Mouse (Mus musculus) C2C12 (cell line): ENCODE results near the gene Chfr. TPM values are rescaled to one million over a fixed set of nuclear protein-coding genes. Genes with fewer than 3 reads are reported as not detected.

Experiments used
- H3K27me3 ChIP-seq: one replicate; pipeline ENCODE4 v1.6.1; 2011; ENCODE audit not compliant: control insufficient read depth, insufficient read depth, insufficient read length
- H3K36me3 ChIP-seq: one replicate; pipeline ENCODE4 v1.6.1; 2011; ENCODE audit not compliant: control insufficient read depth, insufficient read depth
- H3K4me3 ChIP-seq: one replicate; pipeline ENCODE4 v1.5.1; 2011; ENCODE audit warnings: mild to moderate bottlenecking, control low read depth; ENCODE audit not compliant: poor library complexity, insufficient read depth, severe bottlenecking
- H3K79me2 ChIP-seq: one replicate; pipeline ENCODE4 v1.6.1; 2011; ENCODE audit not compliant: control insufficient read depth, insufficient read depth
- H3K79me3 ChIP-seq: one replicate; pipeline ENCODE4 v1.6.1; 2011; ENCODE audit warnings: low read depth, control low read depth
- H3ac ChIP-seq: one replicate; pipeline ENCODE3; 2011; ENCODE audit warnings: low read depth; ENCODE audit not compliant: control insufficient read depth, insufficient read length
- CEBPB ChIP-seq: IDR thresholded peaks from one replicate; pipeline ENCODE4 v1.6.1; 2011; ENCODE audit warnings: low read depth, mild to moderate bottlenecking, control low read depth, moderate library complexity
- CTCF ChIP-seq: IDR thresholded peaks from one replicate; pipeline ENCODE4 v1.5.1; 2011; ENCODE audit not compliant: control insufficient read depth, insufficient read depth, insufficient read length
- FOSL1 ChIP-seq: IDR thresholded peaks from one replicate; pipeline ENCODE4 v1.8.0; 2011; ENCODE audit warnings: mild to moderate bottlenecking, low read length; ENCODE audit not compliant: poor library complexity, insufficient read depth, severe bottlenecking
- MAX ChIP-seq: IDR thresholded peaks from one replicate; pipeline ENCODE4 v1.6.1; 2011; ENCODE audit warnings: mild to moderate bottlenecking, control low read depth
- MYOD1 ChIP-seq: IDR thresholded peaks from one replicate; pipeline ENCODE4 v1.6.1; 2011; ENCODE audit warnings: low read depth; ENCODE audit not compliant: control insufficient read depth, insufficient read length
- MYOG ChIP-seq: IDR thresholded peaks from one replicate; pipeline ENCODE4 v1.6.1; 2011; ENCODE audit not compliant: control insufficient read depth, insufficient read length; ENCODE audit errors: extremely low read depth
- USF1 ChIP-seq: IDR thresholded peaks from one replicate; pipeline ENCODE4 v1.6.1; 2011; ENCODE audit warnings: low read depth, mild to moderate bottlenecking, control low read depth, moderate library complexity
- polyA plus RNA-seq: library from polyadenylated mRNA; unstranded; fragments of >200 nt; fragmentation: generic; extraction: Trizol; gene quantifications from one replicate; pipeline ENCODE4 v1.2.1, GENCODE M21; 2012; ENCODE audit warnings: missing spikeins

The Chfr gene
- polyA plus RNA-seq, 1 experiment = 14.4 TPM

- Histone ChIP-seq H3ac (no peak overlapping the region), H3K79me2 (no peaks in the 10 kb centered on the region), H3K27me3 (no peaks in the 10 kb centered on the region), H3K4me3 (no peak overlapping the region), H3K36me3 (peaks cover 11% of the 10 kb centered on the region), H3K79me3 (no peaks in the 10 kb centered on the region)
- TF ChIP-seq MAX (no peak), CTCF (no peak), MYOG (no peak), MYOD1 (no peak), USF1 (no peak), FOSL1 (no peak), CEBPB (no peak)
Observed at GRCm38 (mm10) chr5:110098991-110099477, 36.6 kb upstream of the Chfr start.

- TF ChIP-seq MYOD1 (no peak), MYOG (no peak), CTCF (no peak), FOSL1 (no peak), CEBPB (no peak), USF1 (no peak), MAX (no peak)
Observed at GRCm38 (mm10) chr5:110099656-110100580, 35.7 kb upstream of the Chfr start, which contains the start of gene Plcxd1. Gene Plcxd1 (plus strand): TSS chr5:110099969.

GRCm38 (mm10) chr5:110100921-110101631 is 34.6 kb upstream of the Chfr start:
- Histone ChIP-seq H3K36me3 (peaks cover 31% of the 10 kb centered on the region), H3ac (no peak overlapping the region), H3K79me3 (peaks cover 8% of the 10 kb centered on the region), H3K79me2 (peaks cover 19% of the 10 kb centered on the region), H3K27me3 (no peaks in the 10 kb centered on the region), H3K4me3 (no peak overlapping the region)
- TF ChIP-seq MAX (no peak), MYOD1 (peak; percentile 22)

More at GRCm38 (mm10) chr5:110099656-110100580, 35.7 kb upstream of the Chfr start, which contains the start of gene Plcxd1:
- Histone ChIP-seq H3K4me3 (no peak within 1 kb of the TSS), H3K79me2 (peaks cover 8% of the 10 kb centered on the region), H3K27me3 (no peaks in the 10 kb centered on the region), H3K36me3 (peaks cover 19% of the 10 kb centered on the region), H3ac (no peak within 1 kb of the TSS), H3K79me3 (no peaks in the 10 kb centered on the region)

GRCm38 (mm10) chr5:110101716-110102347 is 33.8 kb upstream of the Chfr start:
- Histone ChIP-seq H3K79me2 (peaks cover 27% of the 10 kb centered on the region), H3K36me3 (peaks cover 36% of the 10 kb centered on the region), H3K27me3 (no peaks in the 10 kb centered on the region), H3ac (no peak overlapping the region), H3K79me3 (peaks cover 16% of the 10 kb centered on the region), H3K4me3 (no peak overlapping the region)
- peak; percentile 17 for TF ChIP-seq USF1
- TF ChIP-seq MYOD1 = no peak

GRCm38 (mm10) chr5:110102429-110102828 is 33.2 kb upstream of the Chfr start:
- Histone ChIP-seq H3K79me2 (peaks cover 32% of the 10 kb centered on the region), H3K4me3 (no peak overlapping the region), H3K36me3 (peaks cover 36% of the 10 kb centered on the region), H3ac (no peak overlapping the region), H3K79me3 (peaks cover 19% of the 10 kb centered on the region), H3K27me3 (no peaks in the 10 kb centered on the region)
- TF ChIP-seq MYOD1 (no peak), MAX (no peak), USF1 (no peak), FOSL1 (no peak), CEBPB (no peak), MYOG (no peak), CTCF (no peak)
